Mouse (Mus musculus) right cerebral cortex, adult 2 months (tissue): ENCODE results near the gene Gstk1.
A peak's percentile ranks its signal among the peaks of the same experiment; 100 is the strongest.

Source experiments
- DNase-seq, 2 experiments: peaks; one replicate each; pipeline ENCODE4 v3.0.0; 2021 to 2022; ENCODE audit warnings: low spot score in 2 of 2

Gstk1 gene

DNA sequence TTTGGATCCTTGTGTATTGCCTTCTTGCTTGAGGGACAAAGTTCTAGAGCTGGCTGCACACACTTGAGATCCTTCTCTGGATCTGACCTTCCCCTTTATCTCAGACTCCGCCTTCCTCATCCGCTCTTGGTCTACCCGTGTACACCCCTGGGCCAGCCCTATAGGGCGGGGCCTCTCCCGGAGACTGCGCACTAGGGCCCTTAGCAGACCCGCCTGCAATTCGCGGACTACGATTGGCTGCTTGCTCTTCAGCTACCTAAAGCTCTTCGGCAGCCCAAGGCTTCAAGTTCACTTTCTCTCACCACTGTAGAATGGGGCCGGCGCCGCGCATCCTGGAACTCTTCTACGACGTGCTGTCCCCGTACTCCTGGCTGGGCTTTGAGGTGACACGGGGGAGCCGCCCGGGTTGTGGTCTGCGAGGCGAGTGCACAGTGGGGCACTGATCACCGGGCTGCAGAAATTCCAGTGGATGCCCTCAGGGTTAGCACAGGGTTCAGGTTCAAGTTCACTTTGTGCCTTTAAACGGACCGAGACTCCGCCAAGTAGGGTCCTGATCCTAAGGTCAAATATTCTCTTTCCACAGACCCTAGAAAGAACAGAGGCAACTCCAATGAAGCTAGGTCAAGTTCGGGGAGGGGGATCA is at the start of gene Gstk1:
Gene Gstk1 (plus strand): TSS at position 225 of the 643 bp plus-strand sequence.
- peak; percentile 48 to 66 for DNase-seq

DNA sequence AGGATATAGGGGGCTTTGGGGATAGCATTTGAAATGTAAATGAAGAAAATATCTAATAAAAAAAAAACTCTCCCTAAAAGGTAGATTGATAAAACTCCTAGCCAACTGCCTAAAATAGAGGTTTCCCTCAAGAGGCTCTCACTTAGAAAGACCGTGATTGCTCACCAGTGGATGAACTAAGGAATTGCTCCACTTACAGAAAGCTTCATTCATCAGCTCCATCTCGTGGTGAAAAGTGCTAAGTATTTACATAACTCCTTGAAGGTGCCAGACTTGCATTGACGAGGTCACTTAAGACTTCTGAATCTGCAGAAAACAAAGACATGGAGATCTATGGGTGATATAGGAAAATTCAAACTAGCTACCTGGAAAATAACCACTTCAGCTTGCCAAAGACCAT is 48.0 kb upstream of the Gstk1 start:
- DNase-seq = peak; percentile 34 to 50

DNA sequence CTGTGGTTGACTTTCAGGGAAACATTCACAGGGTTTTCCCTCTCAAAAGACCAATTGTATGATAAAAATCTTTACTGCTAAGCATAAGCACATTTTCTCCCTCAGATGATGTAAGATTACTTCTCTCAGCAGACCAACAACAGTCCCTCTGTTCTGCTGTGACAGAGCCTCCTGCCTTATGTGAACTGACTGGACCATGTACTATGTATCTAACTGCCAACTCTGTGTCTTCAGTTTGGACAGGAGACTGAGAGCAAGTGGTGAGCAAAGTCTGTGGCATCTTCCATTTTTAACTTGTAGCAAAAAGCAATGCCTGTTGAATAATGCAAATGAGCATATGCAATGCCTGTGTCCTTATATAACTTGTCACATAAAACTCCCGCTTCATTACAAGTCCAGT is 46.2 kb upstream of the Gstk1 start:
- no peak for DNase-seq

- DNase-seq = no peak
Measured at GRCm38 (mm10) chr6:42215028-42215427, 30.7 kb upstream of the Gstk1 start, which contains the start of gene Tas2r144. TSS of gene Tas2r144 (plus strand) at chr6:42215328.

DNA sequence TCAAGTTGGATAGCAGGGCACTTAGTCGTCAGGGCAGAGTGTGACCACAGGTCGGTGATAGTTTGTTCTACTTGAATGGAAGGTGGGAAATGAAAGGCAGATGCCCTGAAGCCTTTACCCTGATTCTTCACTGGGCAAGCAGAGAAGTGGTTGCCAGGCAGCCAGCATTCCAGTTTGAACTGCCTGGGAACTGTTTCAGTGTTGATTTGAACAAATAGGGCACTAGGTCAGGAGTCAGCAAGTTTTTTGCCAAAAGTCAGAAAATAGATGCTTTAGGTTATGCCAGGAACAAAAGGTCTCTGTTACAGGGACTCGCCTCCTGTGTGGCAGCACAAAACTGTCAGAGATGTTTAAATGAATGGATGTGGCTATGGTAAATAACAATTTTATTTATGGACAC is 23.4 kb upstream of the Gstk1 start:
- no peak for DNase-seq

GRCm38 (mm10) chr6:42225046-42225445 is 20.7 kb upstream of the Gstk1 start:
- DNase-seq = no peak

DNA sequence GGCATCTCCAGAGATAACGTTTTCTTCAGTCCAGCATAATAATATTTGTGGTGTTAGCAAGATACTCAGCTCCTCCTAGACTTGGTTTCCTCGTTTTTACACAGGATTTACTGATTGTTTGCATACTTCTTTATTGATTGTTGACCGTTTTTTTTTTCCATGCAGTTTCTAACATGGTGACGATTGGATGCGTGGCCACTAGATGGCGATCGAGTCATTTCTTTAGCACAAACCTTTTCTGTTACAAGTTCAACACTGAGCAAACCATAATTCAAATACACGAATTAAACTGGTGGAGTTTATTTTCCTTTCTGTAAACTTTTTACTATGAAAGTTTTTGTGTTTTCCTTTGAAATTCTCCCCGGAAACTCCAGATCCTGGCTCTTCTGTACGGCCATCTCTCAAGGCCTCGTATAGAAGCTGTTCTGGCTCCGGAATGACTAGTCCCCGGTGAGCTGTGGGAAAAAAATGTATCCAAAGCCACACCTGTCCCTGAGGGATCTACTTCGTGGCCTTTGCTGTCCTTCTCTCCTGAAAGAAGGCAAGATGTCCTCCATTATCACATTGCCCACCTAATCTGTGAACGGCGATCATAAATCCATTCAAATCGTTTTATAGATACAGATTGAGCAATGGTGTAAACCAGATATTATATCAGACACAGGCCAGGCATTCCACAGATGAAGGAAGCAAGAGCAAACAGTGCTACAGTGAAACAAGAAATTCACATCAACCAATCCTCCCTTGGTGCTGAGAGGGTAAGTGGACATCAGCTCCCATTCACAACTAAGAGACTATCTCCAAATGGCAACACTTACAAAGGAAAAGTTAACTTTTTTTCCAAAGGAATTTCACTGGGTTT is 18.3 kb upstream of the Gstk1 start:
- peak; percentile 79 to 82 for DNase-seq

GRCm38 (mm10) chr6:42229610-42230009 is 16.1 kb upstream of the Gstk1 start:
- DNase-seq = no peak

GRCm38 (mm10) chr6:42231191-42231590 is 14.5 kb upstream of the Gstk1 start:
- peak; percentile 29 to 49 for DNase-seq

- DNase-seq = peak in 1 of 2 experiments; percentile 21
Measured at GRCm38 (mm10) chr6:42237276-42237805, 8.4 kb upstream of the Gstk1 start.

GRCm38 (mm10) chr6:42241311-42242045 is 4.3 kb upstream of the Gstk1 start:
- DNase-seq = peak in 1 of 2 experiments; percentile 21

GRCm38 (mm10) chr6:42247173-42247572 is 1.4 kb downstream of the Gstk1 start:
- DNase-seq = no peak

DNA sequence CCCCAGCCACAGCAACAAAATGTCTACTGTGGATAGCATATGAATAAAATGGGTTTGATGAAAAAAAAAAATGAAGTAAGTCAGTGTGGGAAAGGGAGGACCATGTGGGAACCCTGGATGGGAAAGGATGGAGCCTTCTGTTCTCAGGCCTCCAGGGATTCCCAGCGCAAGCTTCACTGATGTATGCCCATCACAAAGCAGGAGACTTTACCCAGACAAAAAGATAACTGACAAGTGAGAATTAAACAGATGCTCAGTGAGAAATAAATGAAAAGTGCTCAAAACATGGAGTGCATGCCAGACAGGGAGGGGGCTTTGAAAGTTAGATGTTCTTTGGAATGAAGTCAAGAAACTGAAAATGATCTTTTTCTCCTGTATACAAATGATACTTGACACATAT is 2.2 kb downstream of the Gstk1 start:
- DNase-seq = no peak

GRCm38 (mm10) chr6:42251791-42252190 is 6.1 kb downstream of the Gstk1 start:
- no peak for DNase-seq

GRCm38 (mm10) chr6:42253103-42253502 is 7.4 kb downstream of the Gstk1 start:
- DNase-seq = no peak

DNA sequence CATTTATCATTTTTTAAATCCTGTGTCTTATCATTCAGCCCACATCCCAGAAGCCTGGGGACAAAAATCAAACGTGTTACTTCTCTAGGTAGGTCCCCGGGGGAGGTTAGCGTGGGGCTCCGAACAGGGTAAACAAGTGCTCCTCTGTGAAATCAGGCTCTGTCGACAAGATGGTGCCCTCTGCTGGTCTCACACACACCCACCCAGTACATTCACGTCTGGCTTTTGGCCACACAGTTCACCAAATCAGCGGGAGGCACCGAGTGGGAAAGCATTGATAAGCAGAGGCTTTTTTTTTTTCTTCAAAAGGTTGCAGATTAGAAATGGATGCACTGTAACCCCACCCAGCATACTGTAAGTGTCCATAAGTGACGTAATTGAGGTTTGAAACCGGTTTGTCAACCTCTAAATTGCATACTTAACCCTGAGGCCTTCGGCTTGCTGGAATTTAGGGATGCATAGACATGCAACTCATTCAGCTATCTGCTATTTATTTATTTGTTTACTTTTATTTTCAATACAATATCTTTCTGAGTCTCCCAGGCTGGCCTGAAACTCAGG is 11.6 kb downstream of the Gstk1 start:
- DNase-seq = peak; percentile 49 to 59

DNA sequence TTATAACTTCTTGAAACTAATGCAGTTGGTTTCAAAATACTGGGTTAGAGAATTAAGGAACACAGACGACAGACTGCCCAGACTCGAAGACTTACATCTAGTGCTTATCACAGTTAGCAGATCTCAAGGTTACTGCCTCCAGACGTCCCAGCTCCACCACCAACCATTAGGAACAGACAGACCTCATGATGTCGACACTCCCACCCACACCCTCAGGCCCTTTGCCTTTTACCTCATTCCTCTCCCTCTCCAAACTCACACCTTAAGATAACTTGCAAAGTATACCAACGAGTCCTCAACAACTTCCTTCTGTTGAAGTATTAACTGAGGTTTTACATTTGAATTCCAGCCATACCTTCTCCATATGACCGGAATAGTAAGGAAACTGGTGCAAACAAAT is 14.7 kb downstream of the Gstk1 start:
- no peak for DNase-seq

GRCm38 (mm10) chr6:42261524-42262170 is 15.9 kb downstream of the Gstk1 start, which contains the start of gene Tmem139:
TSS of gene Tmem139 (plus strand) at chr6:42261970.
- no peak for DNase-seq

DNA sequence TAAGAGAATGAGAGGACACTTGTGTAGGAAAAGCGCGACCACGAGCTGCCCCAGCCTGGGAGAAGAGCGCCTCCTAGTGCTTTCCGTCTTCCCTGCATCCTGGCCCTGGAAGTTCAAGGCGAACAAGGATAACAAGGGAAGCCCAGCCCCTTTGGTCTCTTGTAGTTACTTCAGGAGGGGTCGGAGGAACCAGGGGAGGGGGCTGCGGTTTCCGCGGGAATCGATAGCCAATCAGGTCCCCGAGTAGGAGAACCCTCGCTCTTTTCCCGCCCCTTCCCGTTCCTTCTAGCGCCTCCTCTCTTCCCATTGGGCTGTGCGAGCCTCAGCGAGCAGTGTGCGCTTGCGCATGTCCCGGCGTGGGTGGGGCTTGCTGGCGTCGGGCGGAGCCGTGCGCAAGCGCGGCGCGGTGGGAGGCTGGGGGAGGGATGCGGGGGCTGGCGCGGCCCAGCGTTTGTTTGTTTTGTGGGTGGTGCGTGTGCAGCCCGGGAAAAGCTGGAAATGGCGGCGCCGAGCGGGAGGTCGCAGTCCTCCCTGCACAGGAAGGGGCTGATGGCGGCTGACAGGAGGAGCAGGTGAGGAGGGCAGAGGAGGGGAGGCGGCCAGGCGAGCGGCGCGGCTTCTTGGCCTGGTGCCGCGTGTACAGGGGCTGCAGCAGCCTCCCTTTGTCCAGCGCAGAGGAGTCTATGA is 19.0 kb downstream of the Gstk1 start, which contains the start of gene Casp2:
Gene Casp2 (plus strand): TSS at position 360 of the 687 bp plus-strand sequence.
- peak; percentile 98 for DNase-seq
